ENCODE assay signal across 8 mouse cellular contexts in the genomic region with DNA sequence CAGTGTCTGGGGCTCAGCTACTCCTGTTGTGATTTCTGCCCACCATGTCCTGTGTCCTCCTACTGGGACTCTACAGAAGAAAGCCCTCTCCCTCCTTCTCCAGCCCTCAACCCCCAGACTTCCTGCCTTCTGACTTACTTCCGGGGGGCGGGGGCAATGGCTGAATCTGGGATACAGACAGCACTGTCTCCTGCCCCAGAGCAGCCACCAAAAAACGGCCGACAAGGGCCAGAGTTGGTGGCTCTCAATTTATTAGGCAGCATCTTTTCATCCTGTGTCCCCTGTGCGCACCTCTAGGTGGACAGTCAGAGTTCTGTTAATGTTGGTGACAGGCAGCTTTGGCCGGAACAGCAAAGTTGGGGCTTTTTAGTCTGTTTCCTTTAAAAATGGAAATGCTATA.
DNase-seq lines count a peak whose midpoint lies in the region; ATAC-seq and TF ChIP-seq lines count a peak whose summit lies in the region.

No protein-coding gene starts in this region.

- H3K27me3 ChIP-seq in lung, embryonic 14.5 days (ENCODE audit: insufficient read depth, low read length): peaks cover 8% of the 10 kb centered on the region; the same call in 1 of the 2 replicates
- peaks cover 11% of the 10 kb centered on the region for H3K27me3 ChIP-seq in forebrain, embryonic 10.5 days (ENCODE audit: poor library complexity, severe bottlenecking)
- H3K27me3 ChIP-seq in hindbrain, embryonic 16.5 days (replicated peaks; ENCODE audit: control insufficient read depth, insufficient read depth, low read length): no peaks in the 10 kb centered on the region
- no peaks in the 10 kb centered on the region for H3K27me3 ChIP-seq in midbrain, embryonic 13.5 days

- peak overlapping the region; percentile 33 for H3K4me3 ChIP-seq in lung, embryonic 14.5 days (ENCODE audit: low read depth, low read length)
- H3K4me3 ChIP-seq in forebrain, embryonic 10.5 days: peak overlapping the region; percentile 72
- peak overlapping the region; percentile 50 for H3K4me3 ChIP-seq in hindbrain, embryonic 16.5 days (ENCODE audit: low read length)
- peak overlapping the region; percentile 64 for H3K4me3 ChIP-seq in midbrain, embryonic 13.5 days (replicated peaks)

- WGBS in lung, embryonic 14.5 days: 11% methylated on average over 6 of the region's 6 CpGs
- 6% methylated on average over 6 of the region's 6 CpGs for WGBS in forebrain, embryonic 10.5 days
- WGBS in hindbrain, embryonic 16.5 days: 6% methylated on average over 6 of the region's 6 CpGs
- WGBS in midbrain, embryonic 13.5 days: 3% methylated on average over 6 of the region's 6 CpGs

- no peaks in the 10 kb centered on the region for H3K9me3 ChIP-seq in lung, embryonic 14.5 days (ENCODE audit: low read depth, low read length)
- no peaks in the 10 kb centered on the region for H3K9me3 ChIP-seq in forebrain, embryonic 10.5 days
- no peaks in the 10 kb centered on the region for H3K9me3 ChIP-seq in hindbrain, embryonic 16.5 days (ENCODE audit: control insufficient read depth, low read length)
- H3K9me3 ChIP-seq in midbrain, embryonic 13.5 days: no peaks in the 10 kb centered on the region

- ATAC-seq in lung, embryonic 14.5 days (ENCODE audit: insufficient read depth): peak; percentile 57
- 0 out of 2 replicates have a peak, but pooled peaks have one; percentile 9 for ATAC-seq in hindbrain, embryonic 16.5 days
- peak; percentile 51 for ATAC-seq in midbrain, embryonic 13.5 days
- ATAC-seq in activated CD4-positive, CD25-positive, alpha-beta regulatory T cell, adult 4 months: no peak
- ATAC-seq in cerebellum, adult (ENCODE audit: insufficient number of reproducible peaks, low FRiP score, low TSS enrichment): no peak

- no peak overlapping the region for H3K27ac ChIP-seq in lung, embryonic 14.5 days (ENCODE audit: low read depth)
- peak overlapping the region; percentile 92 for H3K27ac ChIP-seq in forebrain, embryonic 10.5 days
- peak overlapping the region; percentile 93 for H3K27ac ChIP-seq in hindbrain, embryonic 16.5 days (ENCODE audit: low read depth, low read length)
- peak overlapping the region; percentile 96 for H3K27ac ChIP-seq in midbrain, embryonic 13.5 days

- TF ChIP-seq CTCF in lung, embryonic 14.5 days (IDR thresholded peaks at IDR 0.05; ENCODE audit: low read depth): no peak

- H3K9ac ChIP-seq in lung, embryonic 14.5 days: peak overlapping the region; percentile 9; the same call in 1 of the 2 replicates
- peak overlapping the region; percentile 79 for H3K9ac ChIP-seq in hindbrain, embryonic 16.5 days (ENCODE audit: low read depth, low read length)
- peak overlapping the region; percentile 80 for H3K9ac ChIP-seq in midbrain, embryonic 13.5 days (replicated peaks)

- peak overlapping the region; percentile 70 for H3K4me2 ChIP-seq in lung, embryonic 14.5 days
- peak overlapping the region; percentile 85 for H3K4me2 ChIP-seq in hindbrain, embryonic 16.5 days (ENCODE audit: low read length)
- H3K4me2 ChIP-seq in midbrain, embryonic 13.5 days (replicated peaks): peak overlapping the region; percentile 71

- no peaks in the 10 kb centered on the region for H3K4me1 ChIP-seq in lung, embryonic 14.5 days (ENCODE audit: insufficient read depth)
- H3K4me1 ChIP-seq in forebrain, embryonic 10.5 days: peaks cover 37% of the 10 kb centered on the region
- peaks cover 41% of the 10 kb centered on the region for H3K4me1 ChIP-seq in hindbrain, embryonic 16.5 days (ENCODE audit: control insufficient read depth, insufficient read depth, low read depth, low read length)
- peaks cover 53% of the 10 kb centered on the region for H3K4me1 ChIP-seq in midbrain, embryonic 13.5 days (replicated peaks)

- DNase-seq in lung, embryonic 14.5 days: peak; percentile 23
- DNase-seq in lung, postnatal 25 days (ENCODE audit: low spot score): no peak
- DNase-seq in forebrain, embryonic 10.5 days (ENCODE audit: extremely low spot score, low spot score): peak; percentile 50
- no peak for DNase-seq in cerebellum, postnatal 36 days

- H3K36me3 ChIP-seq in lung, embryonic 14.5 days (ENCODE audit: insufficient read depth): no peaks in the 10 kb centered on the region
- no peaks in the 10 kb centered on the region for H3K36me3 ChIP-seq in forebrain, embryonic 10.5 days (replicated peaks)
- no peaks in the 10 kb centered on the region for H3K36me3 ChIP-seq in hindbrain, embryonic 16.5 days (ENCODE audit: control insufficient read depth, insufficient read depth, low read length)
- H3K36me3 ChIP-seq in midbrain, embryonic 13.5 days: no peaks in the 10 kb centered on the region

Comparison
In these comparisons a context has a peak if more than half of its experiments do, and no peak if none do; other contexts are left out.
1. DNase-seq: peak in lung, embryonic 14.5 days (single experiment) and forebrain, embryonic 10.5 days (single experiment); none in lung, postnatal 25 days (single experiment) and cerebellum, postnatal 36 days (0 of 2).
2. ATAC-seq: peak in lung, embryonic 14.5 days (single experiment), hindbrain, embryonic 16.5 days (single experiment) and midbrain, embryonic 13.5 days (single experiment); none in activated CD4-positive, CD25-positive, alpha-beta regulatory T cell, adult 4 months (single experiment) and cerebellum, adult (single experiment).
3. H3K9ac ChIP-seq: peak in every context shown above with its lines; median percentile 80 in midbrain, embryonic 13.5 days; 79 in hindbrain, embryonic 16.5 days; 9 in lung, embryonic 14.5 days.
4. Peak in every context shown above with its lines, with median percentiles within 50 percentile points of each other: H3K4me2 ChIP-seq and H3K4me3 ChIP-seq.